Mouse (Mus musculus) heart, embryonic 14.5 days (tissue): ENCODE measurements at regions not wholly inside any gene's neighbourhood (a gene's known extent, or its start where the extent isn't known, plus 50 kb on each side); places are given as distances from the start of the nearest gene placed in this dataset.
"Not testable (repeated sequence)": the region's sequence is repeated elsewhere in the genome, so short reads cannot be mapped to it uniquely, and the experiment has no call there.

Experiments used
- ATAC-seq: fragments of 200-750 bp; cut with Nextera tagmentation; 2 replicates; pipeline ENCODE4 v1.8.0; 2017; ENCODE audit warnings: low read depth, moderate TSS enrichment; ENCODE audit not compliant: insufficient number of reproducible peaks, insufficient read depth, low FRiP score
- H3K27ac ChIP-seq, 2 experiments: fragments of 200-500 bp in 1 of 2; fragments of 300-500 bp in 1 of 2; sonication (generic) in 1 of 2; replicated peaks in 1 of 2; 2 replicates each; pipeline ENCODE4 v1.5.1; 2012 to 2014; ENCODE audit warnings: low read depth in 2 of 2, low read length in 2 of 2, control low read depth in 1 of 2, mild to moderate bottlenecking in 1 of 2, mixed read lengths in 1 of 2; ENCODE audit not compliant: control insufficient read depth in 1 of 2, insufficient read depth in 1 of 2
- H3K27me3 ChIP-seq: fragments of 300-500 bp; sonication (generic); 2 replicates; pipeline ENCODE4 v1.6.1; 2014; ENCODE audit warnings: mild to moderate bottlenecking, low read length, control low read depth; ENCODE audit not compliant: control insufficient read depth, insufficient read depth
- H3K36me3 ChIP-seq: fragments of 300-500 bp; sonication (generic); 2 replicates; pipeline ENCODE4 v1.6.1; 2014; ENCODE audit warnings: mild to moderate bottlenecking, control low read depth, low read length, mixed read lengths; ENCODE audit not compliant: control insufficient read depth, insufficient read depth
- H3K4me1 ChIP-seq, 2 experiments: fragments of 200-500 bp in 1 of 2; fragments of 300-500 bp in 1 of 2; sonication (generic) in 1 of 2; 2 replicates each; pipeline ENCODE4 v1.6.1; 2012 to 2014; ENCODE audit warnings: low read length in 2 of 2, control low read depth in 1 of 2, mixed read lengths in 1 of 2; ENCODE audit not compliant: control insufficient read depth in 2 of 2, insufficient read depth in 2 of 2
- H3K4me2 ChIP-seq: fragments of 300-500 bp; sonication (generic); 2 replicates; pipeline ENCODE4 v1.6.1; 2014; ENCODE audit warnings: mild to moderate bottlenecking, low read length
- H3K4me3 ChIP-seq, 2 experiments: fragments of 200-500 bp in 1 of 2; fragments of 300-500 bp in 1 of 2; sonication (generic) in 1 of 2; 2 replicates each; pipeline ENCODE4 v1.5.1; 2012 to 2014; ENCODE audit warnings: low read length in 2 of 2, mild to moderate bottlenecking in 2 of 2, control low read depth in 1 of 2, low read depth in 1 of 2, moderate library complexity in 1 of 2; ENCODE audit not compliant: control insufficient read depth in 1 of 2, insufficient read depth in 1 of 2
- H3K9ac ChIP-seq: fragments of 300-500 bp; sonication (generic); 2 replicates; pipeline ENCODE4 v1.6.1; 2014; ENCODE audit warnings: mild to moderate bottlenecking, low read length
- H3K9me3 ChIP-seq: fragments of 300-500 bp; sonication (generic); 2 replicates; pipeline ENCODE4 v1.6.1; 2016; ENCODE audit warnings: low read length, control low read depth; ENCODE audit not compliant: control insufficient read depth
- WGBS: fragments of 180-500 bp; shearing (Covaris S2); extraction: QIAGEN DNeasy Blood & Tissue Kit; methylation state at CpG from one replicate; pipeline ENCODE4 v1.1.7; 2014; 5-methylcytosine and 5-hydroxymethylcytosine counted together

DNA sequence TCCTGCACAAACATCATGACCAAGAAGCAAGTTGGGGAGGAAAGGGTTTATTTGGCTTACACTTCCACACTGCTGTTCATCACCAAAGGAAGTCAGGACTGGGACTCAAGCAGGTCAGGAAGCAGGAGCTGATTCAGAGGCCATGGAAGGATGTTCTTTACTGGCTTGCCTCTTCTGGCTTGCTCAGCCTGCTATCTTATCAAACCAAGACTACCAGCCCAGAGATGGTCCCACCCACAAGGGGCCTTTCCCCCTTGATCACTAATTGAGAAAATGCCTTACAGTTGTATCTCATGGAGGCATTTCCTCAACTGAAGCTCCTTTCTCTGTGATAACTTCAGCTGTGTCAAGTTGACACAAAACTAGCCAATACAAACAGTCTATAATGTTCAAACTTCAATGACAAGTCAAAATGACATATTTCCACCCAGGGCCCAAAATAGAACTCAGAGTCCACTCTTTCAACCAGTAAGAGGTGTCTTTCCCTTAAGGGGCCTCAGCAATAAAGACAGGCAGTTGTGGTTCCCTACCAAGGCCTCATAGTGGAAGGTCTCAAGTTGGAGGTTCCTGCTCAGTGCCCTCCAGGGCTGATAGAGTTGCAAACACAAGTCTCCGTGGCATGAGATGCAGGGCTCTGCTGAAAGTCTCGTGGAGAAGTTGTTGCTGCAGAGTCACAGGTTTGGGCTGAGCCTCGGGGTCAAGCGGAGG, 111.9 kb downstream of the Rchy1 start:
- ATAC-seq, H3K4me1 ChIP-seq, H3K4me3 ChIP-seq, H3K36me3 ChIP-seq, H3K9ac ChIP-seq, H3K4me2 ChIP-seq, H3K27ac ChIP-seq, H3K27me3 ChIP-seq, H3K9me3 ChIP-seq: not testable (repeated sequence)
- 79% methylated on average over 4 of the region's 4 CpGs for WGBS

DNA sequence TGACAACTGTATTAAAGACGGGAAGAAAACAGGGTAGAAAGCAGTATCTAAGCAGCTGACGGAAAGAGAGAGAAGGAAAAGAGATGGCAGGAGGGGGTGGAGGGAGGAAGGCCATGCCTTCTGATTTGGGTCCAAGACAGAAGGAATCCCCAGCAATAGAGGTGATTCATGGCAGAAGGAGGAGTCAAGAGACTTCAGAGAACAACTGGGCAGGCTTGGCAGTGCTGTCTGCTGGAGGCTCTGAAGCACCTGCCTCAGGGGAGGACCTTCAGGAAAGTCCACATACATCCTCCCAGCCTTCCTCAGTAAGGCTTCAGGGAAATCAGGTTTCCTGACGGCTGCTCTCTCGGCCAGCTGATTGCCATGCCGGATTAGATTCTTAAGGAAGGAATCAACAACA, 112.4 kb downstream of the Rchy1 start:
- ATAC-seq: no peak
- no peaks in the 10 kb centered on the region for H3K9me3 ChIP-seq
- no peak overlapping the region for H3K9ac ChIP-seq
- H3K27me3 ChIP-seq: no peaks in the 10 kb centered on the region
- 75% methylated on average over 5 of the region's 5 CpGs for WGBS
- H3K4me2 ChIP-seq: no peak overlapping the region
- no peak overlapping the region for H3K27ac ChIP-seq
- H3K4me1 ChIP-seq: no peaks in the 10 kb centered on the region
- no peak overlapping the region for H3K4me3 ChIP-seq
- no peaks in the 10 kb centered on the region for H3K36me3 ChIP-seq

DNA sequence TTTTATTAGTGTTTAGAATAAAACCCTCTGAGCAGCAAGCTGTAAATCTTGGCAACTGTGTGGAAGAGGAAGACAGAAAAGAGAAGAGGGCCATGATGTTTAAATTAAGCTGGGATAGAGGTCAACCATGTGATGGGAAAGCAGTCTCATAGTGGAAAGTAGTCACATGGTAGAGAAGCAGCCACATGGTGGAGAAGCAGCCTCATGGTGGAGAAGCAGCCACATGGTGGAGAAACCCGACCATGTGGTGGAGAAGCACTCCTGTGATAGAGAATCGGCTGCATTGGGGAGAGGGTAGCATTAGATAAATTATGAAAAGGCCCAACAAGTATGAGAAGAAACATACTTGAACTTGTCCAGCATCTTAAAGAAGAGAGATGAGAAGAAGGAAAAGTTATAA, 113.3 kb downstream of the Rchy1 start:
- no peak for ATAC-seq
- no peak overlapping the region for H3K27ac ChIP-seq
- no peak overlapping the region for H3K9ac ChIP-seq
- H3K4me1 ChIP-seq: no peaks in the 10 kb centered on the region
- H3K36me3 ChIP-seq: no peaks in the 10 kb centered on the region
- H3K9me3 ChIP-seq: no peaks in the 10 kb centered on the region
- H3K4me3 ChIP-seq: no peak overlapping the region
- H3K27me3 ChIP-seq: no peaks in the 10 kb centered on the region
- WGBS: 80% methylated on average over 2 of the region's 2 CpGs
- no peak overlapping the region for H3K4me2 ChIP-seq

DNA sequence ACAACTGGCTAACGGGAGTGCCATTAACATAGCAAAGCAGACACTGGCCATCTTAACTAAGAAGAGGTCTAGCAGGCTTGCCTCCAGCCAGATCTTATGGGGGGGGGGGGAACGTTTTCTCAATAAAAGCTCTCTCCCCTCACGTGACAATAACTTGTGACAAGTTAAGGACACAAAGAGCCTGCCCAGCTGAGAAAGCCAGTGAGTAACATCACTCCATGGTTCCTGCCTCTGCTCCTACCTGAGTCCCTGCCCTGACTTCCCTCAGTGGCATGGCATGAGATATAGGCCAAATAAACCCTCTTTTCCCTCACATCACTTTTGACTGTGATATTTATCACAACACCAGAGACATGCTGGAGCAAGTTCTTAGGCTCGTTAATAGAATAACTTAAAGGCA, 113.8 kb downstream of the Rchy1 start:
- no peaks in the 10 kb centered on the region for H3K27me3 ChIP-seq
- no peaks in the 10 kb centered on the region for H3K4me1 ChIP-seq
- no peak overlapping the region for H3K4me2 ChIP-seq
- H3K9ac ChIP-seq: no peak overlapping the region
- H3K9me3 ChIP-seq: no peaks in the 10 kb centered on the region
- no peak for ATAC-seq
- no peak overlapping the region for H3K4me3 ChIP-seq
- WGBS: 65% methylated on average over 4 of the region's 4 CpGs
- H3K36me3 ChIP-seq: no peaks in the 10 kb centered on the region
- H3K27ac ChIP-seq: no peak overlapping the region

DNA sequence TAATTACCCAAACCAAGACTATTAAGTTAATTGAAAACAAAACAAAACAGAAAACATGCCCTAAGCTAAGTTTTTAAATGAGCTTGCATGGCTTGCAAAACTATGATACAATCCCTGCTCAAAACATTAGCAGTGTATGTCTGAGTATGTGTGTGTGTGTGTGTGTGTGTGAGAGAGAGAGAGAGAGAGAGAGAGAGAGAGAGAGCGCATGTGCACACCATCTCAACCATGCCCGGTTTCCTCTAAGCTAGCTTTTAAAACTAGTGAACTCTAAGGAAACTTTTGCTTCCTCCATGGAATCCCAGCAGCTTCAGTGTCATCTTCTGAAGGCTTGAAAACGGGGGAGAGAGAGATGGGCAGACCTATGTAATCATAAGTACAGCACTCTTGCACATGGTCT, 114.3 kb downstream of the Rchy1 start:
- Histone ChIP-seq H3K4me2 (no peak overlapping the region), H3K9me3 (no peaks in the 10 kb centered on the region), H3K9ac (no peak overlapping the region), H3K27me3 (no peaks in the 10 kb centered on the region), H3K27ac (no peak overlapping the region), H3K36me3 (no peaks in the 10 kb centered on the region), H3K4me1 (no peaks in the 10 kb centered on the region), H3K4me3 (no peak overlapping the region)
- 87% methylated on average over 3 of the region's 3 CpGs for WGBS
- ATAC-seq: no peak

DNA sequence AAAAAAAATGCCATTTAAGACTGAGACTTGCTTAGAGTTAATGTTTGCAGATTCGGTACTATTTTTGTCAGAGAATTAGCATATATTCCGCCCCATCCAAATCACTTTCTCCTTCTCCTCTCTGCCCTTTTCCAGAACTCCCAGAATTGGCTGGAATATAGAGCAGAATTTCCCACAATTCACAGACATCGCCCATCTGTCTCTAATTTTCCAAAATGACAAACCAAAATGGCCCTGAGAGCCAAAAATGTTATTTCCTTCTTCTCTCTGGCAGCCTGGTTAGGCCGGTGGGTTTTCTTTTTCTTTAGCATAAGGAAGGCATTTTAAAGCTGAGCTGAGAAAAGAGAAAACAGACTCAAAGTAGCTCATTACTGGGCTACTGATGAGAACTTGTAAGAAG, 119.8 kb downstream of the Rchy1 start:
- WGBS: 89% methylated on average over 4 of the region's 4 CpGs
- H3K9me3 ChIP-seq: no peaks in the 10 kb centered on the region
- H3K4me3 ChIP-seq: no peak overlapping the region
- H3K4me2 ChIP-seq: no peak overlapping the region
- H3K27me3 ChIP-seq: no peaks in the 10 kb centered on the region
- no peak for ATAC-seq
- H3K4me1 ChIP-seq: no peaks in the 10 kb centered on the region
- no peaks in the 10 kb centered on the region for H3K36me3 ChIP-seq
- no peak overlapping the region for H3K9ac ChIP-seq
- H3K27ac ChIP-seq: no peak overlapping the region

DNA sequence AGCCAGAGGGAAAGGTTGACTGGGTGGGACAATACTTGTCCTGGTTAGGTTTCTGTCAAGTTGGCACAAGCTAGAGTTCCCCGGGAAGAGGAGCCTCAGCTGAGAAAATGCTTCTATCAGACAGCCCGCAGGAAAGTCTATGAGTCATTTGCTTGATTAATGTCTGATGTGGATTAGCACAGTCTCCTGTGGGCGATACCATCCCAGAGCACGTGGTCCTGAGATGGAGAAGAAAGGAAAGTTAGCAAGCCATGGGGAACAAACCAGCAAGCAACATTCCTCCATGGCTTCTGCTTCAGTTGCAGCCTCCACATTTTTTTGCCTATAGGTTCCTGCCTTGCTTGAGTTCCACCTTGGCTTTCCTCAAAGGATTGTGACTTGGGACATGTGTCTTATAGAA, 121.8 kb downstream of the Rchy1 start:
- Histone ChIP-seq H3K4me3 (no peak overlapping the region), H3K4me2 (no peak overlapping the region), H3K4me1 (no peaks in the 10 kb centered on the region), H3K9ac (no peak overlapping the region), H3K36me3 (no peaks in the 10 kb centered on the region), H3K27ac (no peak overlapping the region), H3K27me3 (no peaks in the 10 kb centered on the region), H3K9me3 (no peaks in the 10 kb centered on the region)
- WGBS: 61% methylated on average over 4 of the region's 4 CpGs
- no peak for ATAC-seq

DNA sequence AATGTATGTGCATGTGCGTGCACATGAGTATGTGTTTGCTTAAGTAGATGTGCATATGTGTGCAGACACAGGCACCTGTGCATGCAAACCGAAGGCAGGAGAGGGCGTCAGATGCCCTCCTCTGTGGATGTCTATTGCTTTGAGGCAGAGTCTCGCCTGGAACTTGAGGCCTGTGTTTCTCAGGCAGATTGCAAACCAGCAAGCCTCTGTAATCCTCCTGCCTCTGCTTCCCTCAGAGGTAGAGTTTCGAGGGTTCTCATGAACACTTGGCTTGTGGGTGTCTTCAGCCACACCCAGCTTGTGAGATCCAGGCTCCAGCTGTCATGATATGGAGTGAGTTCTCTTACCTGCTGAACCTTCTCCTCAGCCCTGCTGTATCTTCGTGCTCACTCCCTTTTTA, 134.4 kb downstream of the Rchy1 start:
- H3K9ac ChIP-seq: no peak overlapping the region
- H3K9me3 ChIP-seq: 0 out of 2 replicates have a peak, but pooled peaks cover 6% of the 10 kb centered on the region
- no peak overlapping the region for H3K27ac ChIP-seq
- ATAC-seq: no peak
- no peak overlapping the region for H3K4me2 ChIP-seq
- no peaks in the 10 kb centered on the region for H3K36me3 ChIP-seq
- no peak overlapping the region for H3K4me3 ChIP-seq
- no peaks in the 10 kb centered on the region for H3K4me1 ChIP-seq
- H3K27me3 ChIP-seq: no peaks in the 10 kb centered on the region
- WGBS: 78% methylated on average over 6 of the region's 6 CpGs
